Mouse (Mus musculus) heart, adult 8-10 months (tissue): ENCODE data around the gene Cnp. TPM values are rescaled to one million over a fixed set of nuclear protein-coding genes. Genes with fewer than 3 reads are reported as not detected.
"Not testable (repeated sequence)": the region's sequence is repeated elsewhere in the genome, so short reads cannot be mapped to it uniquely, and the experiment has no call there.

ENCODE experiments used
- DNase-seq: peaks from one replicate; pipeline ENCODE4 v3.0.0; 2022; ENCODE audit warnings: low spot score
- total RNA-seq, 4 experiments: library from RNA; stranded (reverse); gene quantifications; 2 replicates each; pipeline ENCODE4 v1.2.4; 2022

The Cnp gene
- 1 to 10 TPM; 5.0 to 5.7 (median 5.4) TPM for total RNA-seq

GRCm38 (mm10) chr11:100574708-100575483 is at the start of gene Cnp:
TSS of gene Cnp (plus strand) at chr11:100574904.
- DNase-seq = peak; percentile 68

DNA sequence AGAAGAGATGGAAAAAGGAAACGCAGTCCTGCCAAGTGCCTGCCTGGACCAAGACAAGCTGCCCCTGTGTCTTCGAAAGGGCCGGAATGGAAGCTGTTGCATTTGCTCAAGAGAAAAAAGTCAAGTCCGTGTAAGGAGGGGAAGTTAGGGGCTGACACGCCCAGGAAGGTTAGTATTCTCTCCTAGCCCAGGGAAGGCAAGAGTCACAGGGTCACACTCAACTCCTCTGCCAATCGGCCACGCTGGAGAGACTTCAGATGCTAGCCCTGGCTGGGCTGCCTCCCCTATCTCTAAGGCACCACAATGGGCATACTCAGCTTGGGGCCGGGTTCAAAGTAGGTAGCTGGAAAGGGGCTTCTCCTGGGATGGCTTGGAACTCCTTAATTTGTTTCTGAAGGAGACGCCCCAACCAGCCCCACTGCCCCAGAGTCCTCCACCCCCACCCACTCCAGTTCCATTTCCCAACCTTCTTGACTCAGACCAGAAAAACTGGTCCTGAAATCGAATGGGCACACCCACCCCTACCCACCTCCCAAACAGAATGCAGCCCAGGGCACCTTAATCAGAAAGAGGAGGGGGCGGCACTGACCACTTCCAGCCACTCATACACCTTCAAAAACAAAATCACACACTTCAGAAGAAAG is 49.6 kb upstream of the Cnp start:
- DNase-seq = no peak

GRCm38 (mm10) chr11:100526052-100526816 is 48.5 kb upstream of the Cnp start:
- DNase-seq = no peak

DNA sequence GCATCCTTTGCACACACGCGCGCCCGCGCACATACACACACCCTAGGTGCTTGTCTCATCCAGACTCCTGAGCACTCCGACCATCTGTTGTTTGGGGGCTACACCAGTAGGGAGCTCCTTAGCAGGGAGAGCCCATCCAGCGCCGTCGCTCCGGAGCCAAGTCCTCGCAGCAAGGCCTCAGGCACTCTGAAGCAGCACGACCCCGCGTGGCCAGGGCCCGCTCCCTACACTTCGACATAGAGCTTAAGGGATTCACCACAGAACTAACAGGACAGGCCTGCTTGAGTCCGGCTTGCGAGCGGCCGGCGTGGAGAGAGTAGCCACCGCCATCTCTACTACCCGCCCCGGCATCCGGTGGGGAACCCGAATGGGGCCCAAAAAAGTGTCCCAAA is 47.6 kb upstream of the Cnp start:
- DNase-seq = peak; percentile 44

DNA sequence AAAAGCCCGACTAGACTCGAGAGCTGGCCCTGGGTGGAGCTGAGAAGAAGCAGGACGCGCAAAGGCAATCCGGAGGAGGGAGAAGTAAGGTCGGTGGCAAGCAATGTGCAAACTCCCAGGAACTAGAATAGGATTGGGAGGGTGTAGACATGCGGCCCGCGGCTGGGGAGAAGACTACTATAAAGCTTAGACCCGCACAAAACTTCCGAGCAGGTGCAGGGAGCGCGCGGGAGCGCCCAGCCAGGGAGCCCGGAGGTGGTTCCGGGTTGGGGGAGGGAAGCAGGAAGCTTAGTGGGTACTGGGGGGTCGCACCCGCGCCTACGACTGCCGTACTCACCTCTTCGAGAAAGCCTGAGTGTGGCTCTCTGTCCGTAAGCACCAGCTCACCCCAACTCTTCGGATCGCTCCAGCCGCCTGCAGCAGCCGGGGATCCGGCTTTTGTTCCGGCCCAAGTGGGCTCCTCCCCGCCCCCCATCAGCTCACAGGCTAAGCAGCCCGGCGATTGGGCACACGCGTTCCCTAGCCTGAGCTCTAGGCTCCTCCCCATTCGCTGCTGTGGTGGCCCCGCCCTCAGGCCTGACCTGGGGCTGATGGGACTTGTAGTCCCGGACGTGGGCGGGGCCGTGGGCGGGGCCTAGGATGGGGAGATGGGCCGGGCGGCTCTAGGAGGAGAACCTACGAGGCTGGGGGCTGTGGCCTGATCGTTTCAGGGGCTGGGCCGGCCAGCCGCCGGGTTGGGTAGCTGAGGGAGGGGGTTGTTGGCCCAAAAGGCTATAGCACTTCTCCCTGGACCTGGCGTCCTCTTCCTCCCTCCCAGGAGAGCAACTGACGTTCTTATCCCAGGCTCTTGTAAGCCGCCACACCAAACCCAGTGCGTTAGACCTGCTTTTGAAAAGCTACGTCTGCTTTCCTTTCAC is 47.0 kb upstream of the Cnp start, which contains the start of gene Acly:
Acly (minus strand) TSS at position 543 of the 917 bp plus-strand sequence.
- DNase-seq = peak; percentile 96

DNA sequence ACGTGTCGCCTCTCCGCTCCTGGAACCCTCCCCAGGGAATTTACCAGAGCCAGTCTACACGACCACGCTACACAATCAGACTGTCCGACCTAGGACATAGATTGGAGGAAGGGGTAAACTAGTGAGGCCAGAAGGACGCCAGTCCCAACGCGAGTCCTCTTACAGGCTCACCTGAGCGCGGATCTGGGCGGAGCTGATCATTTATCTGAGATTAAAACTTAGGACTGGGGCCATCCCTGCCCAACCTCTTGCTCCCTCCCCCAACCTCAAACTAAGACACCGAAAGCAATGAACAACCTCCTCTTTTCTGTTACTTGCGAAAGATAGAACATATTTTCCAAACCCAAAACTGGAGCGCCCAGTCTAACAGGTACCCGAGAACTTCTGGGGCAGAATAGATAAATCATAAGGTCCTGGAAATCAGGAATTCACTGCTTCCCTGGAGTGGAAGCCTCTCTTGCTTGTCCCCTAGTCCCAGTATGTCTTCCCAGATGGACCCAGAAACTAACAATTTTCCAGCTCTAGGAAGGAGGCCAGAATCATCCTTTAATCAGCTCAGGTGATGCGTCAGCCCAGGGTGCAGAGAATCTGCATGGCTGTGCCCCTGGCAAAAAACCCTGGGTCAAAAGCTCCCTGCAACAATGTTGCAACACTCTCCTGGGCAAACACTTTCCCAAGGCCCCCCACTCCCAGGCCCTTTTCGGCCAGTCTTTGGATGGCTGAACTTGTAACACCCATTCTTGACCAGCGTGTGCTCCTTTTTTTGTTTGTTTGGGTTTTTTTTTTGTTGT is 46.1 kb upstream of the Cnp start:
- no peak for DNase-seq

DNA sequence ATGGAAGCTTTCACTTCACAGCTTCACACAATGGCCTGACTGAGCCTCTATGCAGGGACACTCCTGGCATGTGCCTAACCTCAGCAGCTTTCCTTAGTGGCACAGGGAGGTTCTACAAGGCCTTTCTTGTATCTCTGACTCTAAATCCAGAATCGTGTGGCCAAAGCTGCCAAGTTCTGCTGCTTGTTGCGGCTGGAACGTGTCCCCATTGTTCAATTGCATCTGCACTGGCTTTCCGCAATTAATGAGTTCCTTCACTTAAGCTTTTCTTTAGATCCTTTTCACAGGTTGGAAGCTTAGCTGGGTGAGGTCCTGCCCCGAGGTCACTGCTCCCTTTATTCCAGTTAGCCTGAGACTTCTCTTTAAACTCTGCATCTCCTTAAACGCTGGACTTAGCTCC is 40.8 kb upstream of the Cnp start:
- no peak for DNase-seq

GRCm38 (mm10) chr11:100534411-100534810 is 40.3 kb upstream of the Cnp start:
- not testable (repeated sequence) for DNase-seq

- not testable (repeated sequence) for DNase-seq
Measured at GRCm38 (mm10) chr11:100534821-100535220, 39.9 kb upstream of the Cnp start.

- DNase-seq = no peak
Measured at GRCm38 (mm10) chr11:100535996-100536395, 38.7 kb upstream of the Cnp start.

DNA sequence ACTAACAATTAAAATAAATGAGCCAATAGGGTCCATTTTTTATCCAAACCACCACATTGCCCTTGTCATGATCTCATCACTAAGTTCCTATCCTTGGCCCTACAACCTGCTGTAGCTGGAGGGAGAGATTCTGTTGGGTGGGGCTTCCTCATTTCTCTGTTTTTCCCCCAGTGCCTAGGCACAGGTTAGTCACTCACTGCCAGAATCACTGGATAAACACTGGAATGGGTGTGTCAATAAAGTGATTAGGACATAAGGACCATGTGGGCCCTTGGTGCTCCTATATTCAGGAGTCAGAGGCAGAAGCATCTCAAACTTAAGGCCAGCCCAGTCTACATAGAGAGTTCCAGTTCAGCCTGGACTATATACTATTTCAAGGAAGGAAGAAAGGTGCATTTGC is 38.2 kb upstream of the Cnp start:
- DNase-seq = no peak

DNA sequence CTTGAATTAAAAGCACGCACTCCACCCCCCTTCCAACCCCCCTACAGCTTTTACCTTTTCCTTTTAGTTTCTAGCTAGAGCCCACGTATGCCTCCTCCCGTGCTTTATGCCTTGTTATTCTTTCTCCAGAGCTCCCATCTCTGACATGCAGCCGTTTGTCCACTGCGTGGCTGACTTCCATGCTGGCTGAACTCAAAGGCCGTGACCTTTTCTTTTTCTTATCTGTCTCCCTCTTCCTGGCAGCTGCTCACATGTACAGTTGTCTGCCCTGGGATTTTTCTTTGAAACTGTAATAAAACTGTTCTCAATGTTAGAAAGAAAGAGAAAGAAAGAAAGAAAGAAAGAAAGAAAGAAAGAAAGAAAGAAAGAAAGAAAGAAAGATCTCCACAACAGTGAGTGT is 33.7 kb upstream of the Cnp start:
- no peak for DNase-seq

GRCm38 (mm10) chr11:100541577-100541976 is 33.1 kb upstream of the Cnp start:
- DNase-seq = no peak

DNA sequence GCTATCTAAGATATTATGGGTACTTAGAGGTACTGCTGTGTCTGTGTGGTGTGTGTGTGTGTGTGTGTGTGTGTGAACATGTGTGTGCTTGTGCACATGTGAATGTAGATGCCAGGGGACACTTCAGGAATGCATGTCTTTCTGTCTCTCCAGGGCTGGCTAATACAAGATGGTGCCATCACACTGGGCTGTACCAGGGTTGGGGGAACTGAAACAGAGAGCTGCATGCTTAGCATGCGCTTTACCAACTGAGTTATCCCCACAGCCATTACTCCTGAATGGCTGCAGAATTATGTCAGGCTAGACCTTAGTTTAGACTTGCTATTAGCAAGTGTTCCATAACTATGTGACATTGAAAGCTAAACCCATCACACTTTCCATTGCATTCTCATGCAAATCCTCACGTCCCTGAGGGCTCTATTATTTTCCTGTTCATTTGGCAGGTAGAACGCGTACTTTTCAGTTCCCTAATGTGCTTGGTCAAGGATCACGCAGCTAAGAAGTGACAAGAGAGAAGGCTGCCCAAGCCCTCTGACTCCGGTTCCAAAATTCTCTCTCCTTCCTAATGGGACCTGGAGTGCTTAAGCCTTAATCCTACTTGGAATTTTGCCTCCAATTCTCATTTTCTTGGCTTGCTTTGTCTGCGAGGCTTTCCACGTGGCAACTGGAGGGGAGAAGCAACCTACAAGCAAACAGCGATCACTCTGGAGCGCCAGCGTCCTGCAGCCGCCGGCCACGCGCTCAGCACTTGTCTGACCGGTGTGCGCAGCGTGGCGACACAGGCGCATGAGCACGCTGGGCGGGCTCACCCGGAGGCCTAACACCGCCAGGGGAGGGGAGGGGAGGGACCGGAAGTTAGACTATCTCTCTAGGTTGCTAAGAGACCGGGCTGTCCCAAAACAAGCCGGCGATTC is 29.6 kb upstream of the Cnp start, which contains the start of gene Ttc25:
Ttc25 (plus strand) TSS at position 776 of the 914 bp plus-strand sequence.
- peak; percentile 87 for DNase-seq

DNA sequence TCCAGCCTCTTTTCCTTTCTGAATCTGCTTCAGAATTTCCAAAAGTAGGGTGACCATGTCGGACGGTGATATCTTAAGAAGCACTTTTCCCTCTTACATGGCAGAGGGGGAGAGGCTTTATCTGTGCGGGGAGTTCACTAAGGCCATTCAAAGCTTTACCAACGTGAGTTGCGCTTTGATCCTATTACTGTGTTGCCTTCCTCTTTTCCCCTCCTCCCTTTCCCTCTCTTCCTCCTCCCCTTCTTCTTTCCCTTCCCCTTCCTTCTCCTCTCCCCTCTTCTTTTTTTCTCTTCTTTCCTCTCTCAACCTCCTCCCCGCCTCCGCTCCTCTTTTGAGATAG is 29.0 kb upstream of the Cnp start:
- DNase-seq = no peak

GRCm38 (mm10) chr11:100546955-100547354 is 27.7 kb upstream of the Cnp start:
- no peak for DNase-seq

DNA sequence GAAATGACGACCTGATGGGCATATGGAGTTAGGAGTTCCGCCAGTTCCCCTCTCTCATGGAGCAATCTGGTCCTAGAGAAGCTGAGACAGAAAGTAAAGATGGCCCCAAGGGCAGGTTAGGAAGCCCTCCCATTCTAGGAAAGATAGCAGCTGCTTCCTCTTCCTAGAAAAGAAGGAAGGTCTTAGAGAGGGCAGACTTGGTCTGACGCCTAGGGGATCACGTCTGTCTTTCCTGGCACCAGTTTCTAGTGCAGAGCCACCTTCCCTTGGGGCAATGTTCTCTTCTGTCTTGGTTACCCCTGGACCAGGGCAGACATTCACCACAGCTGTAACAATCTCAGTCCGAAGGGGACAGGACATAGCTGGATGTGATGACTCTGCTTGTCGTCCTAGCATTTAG is 26.6 kb upstream of the Cnp start:
- no peak for DNase-seq

GRCm38 (mm10) chr11:100549466-100549865 is 25.2 kb upstream of the Cnp start:
- no peak for DNase-seq

GRCm38 (mm10) chr11:100550101-100550500 is 24.6 kb upstream of the Cnp start:
- DNase-seq = no peak
